Mouse (Mus musculus) forebrain, postnatal 0 days (tissue): Measurements from ENCODE around the gene Ppp2r1b. TPM values are rescaled to one million over a fixed set of nuclear protein-coding genes. Genes with fewer than 3 reads are reported as not detected.

Experiments used
- ATAC-seq: fragments of 200-750 bp; cut with Nextera tagmentation; 2 replicates; pipeline ENCODE4 v1.8.0; 2017; ENCODE audit warnings: mild to moderate bottlenecking, moderate library complexity
- DNase-seq: peaks from one replicate; pipeline ENCODE4 v3.0.0-alpha.2; 2015
- H3K27ac ChIP-seq: fragments of 300-500 bp; sonication (generic); 2 replicates; pipeline ENCODE4 v1.5.1; 2014; ENCODE audit warnings: low read depth, mild to moderate bottlenecking, antibody characterized with exemption, low read length, moderate library complexity, mixed read lengths
- H3K27me3 ChIP-seq: fragments of 300-500 bp; sonication (generic); 2 replicates; pipeline ENCODE4 v1.6.1; 2014; ENCODE audit warnings: mild to moderate bottlenecking, low read length, mixed read lengths; ENCODE audit not compliant: insufficient read depth
- H3K36me3 ChIP-seq: fragments of 300-500 bp; sonication (generic); 2 replicates; pipeline ENCODE4 v1.6.1; 2014; ENCODE audit warnings: mild to moderate bottlenecking, moderate library complexity; ENCODE audit not compliant: insufficient read depth
- H3K4me1 ChIP-seq: fragments of 300-500 bp; sonication (generic); 2 replicates; pipeline ENCODE4 v1.6.1; 2014; ENCODE audit warnings: antibody characterized with exemption; ENCODE audit not compliant: insufficient read depth
- H3K4me2 ChIP-seq: fragments of 300-500 bp; sonication (generic); 2 replicates; pipeline ENCODE4 v1.6.1; 2014; ENCODE audit warnings: low read depth, mild to moderate bottlenecking, moderate library complexity
- H3K4me3 ChIP-seq: fragments of 300-500 bp; sonication (generic); 2 replicates; pipeline ENCODE4 v1.5.1; 2014; ENCODE audit warnings: low read depth, low read length, mixed read lengths
- H3K9ac ChIP-seq: fragments of 300-500 bp; sonication (generic); 2 replicates; pipeline ENCODE4 v1.6.1; 2014; ENCODE audit warnings: mild to moderate bottlenecking
- H3K9me3 ChIP-seq: fragments of 300-500 bp; sonication (generic); 2 replicates; pipeline ENCODE4 v1.6.1; 2016; ENCODE audit warnings: low read length
- CTCF ChIP-seq: sonication (generic); IDR thresholded peaks from 2 replicates; pipeline ENCODE4 v1.5.1; 2016; ENCODE audit warnings: antibody characterized with exemption, control low read depth, low read depth
- WGBS: fragments of 180-500 bp; shearing (Covaris S2); extraction: QIAGEN DNeasy Blood & Tissue Kit; methylation state at CpG from one replicate; pipeline ENCODE4 v1.1.7; 2014; 5-methylcytosine and 5-hydroxymethylcytosine counted together
- polyA plus RNA-seq: library from polyadenylated mRNA; unstranded; fragments of >200 nt; fragmentation: Nextera tagmentation; extraction: Ambion mirVana; gene quantifications from 2 replicates; pipeline ENCODE4 v1.2.1, GENCODE M21; 2015
- total RNA-seq: library from RNA; depleted of rRNA; stranded (reverse); fragments of >200 nt; gene quantifications from 2 replicates; pipeline ENCODE4 v1.2.3, GENCODE M21; 2014; rRNA removed

Ppp2r1b gene
- total RNA-seq (15.2 and 26.0 TPM in 2 replicates), polyA plus RNA-seq (26.1 and 29.8 TPM in 2 replicates)

- H3K4me2 ChIP-seq = no peak within 1 kb of the TSS
- H3K9ac ChIP-seq = no peak within 1 kb of the TSS
- no peak within 1 kb of the TSS for H3K4me3 ChIP-seq
- no peak within 1 kb of the TSS for H3K27ac ChIP-seq
- TF ChIP-seq CTCF = no peak
- H3K4me1 ChIP-seq = no peaks in the 10 kb centered on the region
- no peaks in the 10 kb centered on the region for H3K27me3 ChIP-seq
- WGBS = 91% methylated on average over 3 of the region's 3 CpGs
- DNase-seq (no peak), ATAC-seq (no peak)
- no peaks in the 10 kb centered on the region for H3K9me3 ChIP-seq
- H3K36me3 ChIP-seq = peaks cover 26% of the 10 kb centered on the region
These were observed at the start of gene Ppp2r1b for GRCm38 (mm10) chr9:50845081-50845480. TSS of gene Ppp2r1b (plus strand) at chr9:50845301.

- Histone ChIP-seq H3K27me3 (no peaks in the 10 kb centered on the region), H3K36me3 (peaks cover 58% of the 10 kb centered on the region), H3K4me2 (no peak overlapping the region), H3K4me1 (no peaks in the 10 kb centered on the region), H3K27ac (no peak overlapping the region), H3K9me3 (no peaks in the 10 kb centered on the region), H3K9ac (no peak overlapping the region), H3K4me3 (no peak overlapping the region)
- DNase-seq (no peak), ATAC-seq (no peak)
- 90% methylated on average over 8 of the region's 8 CpGs for WGBS
- TF ChIP-seq CTCF = no peak
These were observed 48.3 kb upstream of the Ppp2r1b start for GRCm38 (mm10) chr9:50796776-50797175.

- Histone ChIP-seq H3K4me2 (no peak overlapping the region), H3K9me3 (no peaks in the 10 kb centered on the region), H3K4me1 (no peaks in the 10 kb centered on the region), H3K36me3 (peaks cover 57% of the 10 kb centered on the region), H3K4me3 (no peak overlapping the region), H3K27ac (no peak overlapping the region), H3K27me3 (no peaks in the 10 kb centered on the region), H3K9ac (no peak overlapping the region)
- ATAC-seq (no peak), DNase-seq (no peak)
- no peak for TF ChIP-seq CTCF
- 91% methylated on average over 7 of the region's 7 CpGs for WGBS
These were observed 47.5 kb upstream of the Ppp2r1b start for GRCm38 (mm10) chr9:50797641-50798040.

- Histone ChIP-seq H3K4me3 (no peak overlapping the region), H3K9ac (no peak overlapping the region), H3K9me3 (no peaks in the 10 kb centered on the region), H3K36me3 (peaks cover 61% of the 10 kb centered on the region), H3K4me1 (no peaks in the 10 kb centered on the region), H3K4me2 (no peak overlapping the region), H3K27ac (no peak overlapping the region), H3K27me3 (no peaks in the 10 kb centered on the region)
- ATAC-seq (peak; percentile 60), DNase-seq (no peak)
- WGBS = 55% methylated on average over 5 of the region's 5 CpGs
- TF ChIP-seq CTCF = no peak
These were observed 46.7 kb upstream of the Ppp2r1b start for GRCm38 (mm10) chr9:50798368-50798767.

GRCm38 (mm10) chr9:50800985-50801384 is 44.1 kb upstream of the Ppp2r1b start:
- ATAC-seq (no peak), DNase-seq (no peak)
- peaks cover 71% of the 10 kb centered on the region for H3K36me3 ChIP-seq
- H3K9me3 ChIP-seq = no peaks in the 10 kb centered on the region
- no peak overlapping the region for H3K4me2 ChIP-seq
- H3K4me1 ChIP-seq = no peaks in the 10 kb centered on the region
- H3K27ac ChIP-seq = no peak overlapping the region
- no peaks in the 10 kb centered on the region for H3K27me3 ChIP-seq
- H3K4me3 ChIP-seq = no peak overlapping the region
- WGBS = 60% methylated on average over 2 of the region's 2 CpGs
- peak; percentile 62 for TF ChIP-seq CTCF
- no peak overlapping the region for H3K9ac ChIP-seq

GRCm38 (mm10) chr9:50803055-50803671 is 41.9 kb upstream of the Ppp2r1b start:
- TF ChIP-seq CTCF = no peak
- no peak overlapping the region for H3K27ac ChIP-seq
- H3K36me3 ChIP-seq = peaks cover 76% of the 10 kb centered on the region
- no peaks in the 10 kb centered on the region for H3K27me3 ChIP-seq
- H3K4me3 ChIP-seq = no peak overlapping the region
- DNase-seq (no peak), ATAC-seq (no peak)
- H3K9ac ChIP-seq = no peak overlapping the region
- H3K4me2 ChIP-seq = no peak overlapping the region
- H3K4me1 ChIP-seq = no peaks in the 10 kb centered on the region
- H3K9me3 ChIP-seq = no peaks in the 10 kb centered on the region
- WGBS = 86% methylated on average over 7 of the region's 7 CpGs

- 92% methylated on average over 6 of the region's 6 CpGs for WGBS
- DNase-seq = no peak
- Histone ChIP-seq H3K27me3 (no peaks in the 10 kb centered on the region), H3K9me3 (no peaks in the 10 kb centered on the region), H3K36me3 (peaks cover 79% of the 10 kb centered on the region), H3K27ac (no peak overlapping the region), H3K4me1 (no peaks in the 10 kb centered on the region), H3K9ac (no peak overlapping the region), H3K4me2 (no peak overlapping the region), H3K4me3 (no peak overlapping the region)
- TF ChIP-seq CTCF = no peak
- no peak for ATAC-seq
These were observed 36.6 kb upstream of the Ppp2r1b start for GRCm38 (mm10) chr9:50808471-50808870.
